Mouse (Mus musculus): ENCODE data around the gene Fam83d.
"Not testable (repeated sequence)": the region's sequence is repeated elsewhere in the genome, so short reads cannot be mapped to it uniquely, and the experiment has no call there.

Gene Fam83d

GRCm38 (mm10) chr2:158767742-158768339 is at the start of gene Fam83d:
Fam83d (plus strand) TSS chr2:158768093.
- DNase-seq (ENCODE audit: low spot score), result peak; percentile 98

GRCm38 (mm10) chr2:158718816-158719549 is 48.9 kb upstream of the Fam83d start:
- DNase-seq (ENCODE audit: low spot score), result no peak

GRCm38 (mm10) chr2:158720715-158721370 is 47.0 kb upstream of the Fam83d start:
- DNase-seq (ENCODE audit: low spot score), result no peak

GRCm38 (mm10) chr2:158721481-158721880 is 46.4 kb upstream of the Fam83d start:
- DNase-seq (ENCODE audit: low spot score), result no peak

GRCm38 (mm10) chr2:158722135-158722534 is 45.8 kb upstream of the Fam83d start:
- no peak for DNase-seq (ENCODE audit: low spot score)

GRCm38 (mm10) chr2:158722991-158723551 is 44.8 kb upstream of the Fam83d start:
- DNase-seq (ENCODE audit: low spot score), result no peak

GRCm38 (mm10) chr2:158723806-158724205 is 44.1 kb upstream of the Fam83d start:
- DNase-seq (ENCODE audit: low spot score), result no peak

GRCm38 (mm10) chr2:158726252-158726651 is 41.6 kb upstream of the Fam83d start:
- no peak for DNase-seq (ENCODE audit: low spot score)

- peak; percentile 14 for DNase-seq (ENCODE audit: low spot score)
Measured at GRCm38 (mm10) chr2:158728061-158728815, 39.7 kb upstream of the Fam83d start.

GRCm38 (mm10) chr2:158730896-158731295 is 37.0 kb upstream of the Fam83d start:
- DNase-seq (ENCODE audit: low spot score), result no peak

- no peak for DNase-seq (ENCODE audit: low spot score)
Measured at GRCm38 (mm10) chr2:158732521-158732920, 35.4 kb upstream of the Fam83d start.

GRCm38 (mm10) chr2:158733136-158733535 is 34.8 kb upstream of the Fam83d start:
- DNase-seq (ENCODE audit: low spot score), result no peak

- no peak for DNase-seq (ENCODE audit: low spot score)
Measured at GRCm38 (mm10) chr2:158733914-158734313, 34.0 kb upstream of the Fam83d start.

GRCm38 (mm10) chr2:158734500-158735152 is 33.3 kb upstream of the Fam83d start:
- no peak for DNase-seq (ENCODE audit: low spot score)

GRCm38 (mm10) chr2:158735340-158735739 is 32.6 kb upstream of the Fam83d start:
- no peak for DNase-seq (ENCODE audit: low spot score)

- not testable (repeated sequence) for DNase-seq (ENCODE audit: low spot score)
Measured at GRCm38 (mm10) chr2:158736247-158736646, 31.6 kb upstream of the Fam83d start.

GRCm38 (mm10) chr2:158738591-158738990 is 29.3 kb upstream of the Fam83d start:
- no peak for DNase-seq (ENCODE audit: low spot score)

- no peak for DNase-seq (ENCODE audit: low spot score)
Measured at GRCm38 (mm10) chr2:158739113-158739512, 28.8 kb upstream of the Fam83d start.

GRCm38 (mm10) chr2:158741011-158741501 is 26.8 kb upstream of the Fam83d start:
- DNase-seq (ENCODE audit: low spot score), result no peak

GRCm38 (mm10) chr2:158742431-158742830 is 25.5 kb upstream of the Fam83d start:
- no peak for DNase-seq (ENCODE audit: low spot score)

GRCm38 (mm10) chr2:158743518-158744141 is 24.3 kb upstream of the Fam83d start:
- no peak for DNase-seq (ENCODE audit: low spot score)

Data from yolk sac, embryonic 10.5 days (tissue).